Mouse (Mus musculus) macrophage (primary cell): ENCODE results near the gene Mapk12. TPM values are rescaled to one million over a fixed set of nuclear protein-coding genes. Genes with fewer than 3 reads are reported as not detected.

Experiments used
- H3K27ac ChIP-seq: fragments of 350-480 bp; formaldehyde crosslinking; 2 replicates; pipeline ENCODE4 v1.9.0; 2021
- H3K36me3 ChIP-seq: fragments of 350-480 bp; formaldehyde crosslinking; 2 replicates; pipeline ENCODE4 v1.9.0; 2021; ENCODE audit errors: inconsistent target
- H3K4me3 ChIP-seq: fragments of 350-480 bp; formaldehyde crosslinking; 2 replicates; pipeline ENCODE4 v1.9.0; 2021; ENCODE audit errors: inconsistent target
- H3K79me2 ChIP-seq: fragments of 350-480 bp; formaldehyde crosslinking; 2 replicates; pipeline ENCODE4 v1.9.0; 2021; ENCODE audit errors: inconsistent target
- WGBS: methylation state at CpG from one replicate; pipeline ENCODE4 v1.1.7; 2026; ENCODE audit warnings: inconsistent platforms; ENCODE audit not compliant: missing documents; 5-methylcytosine and 5-hydroxymethylcytosine counted together
- polyA plus RNA-seq: library from polyadenylated mRNA; stranded (reverse); fragments of 250-400 nt; gene quantifications from 3 replicates; pipeline ENCODE4 v1.2.4, GENCODE M21; 2018; ENCODE audit warnings: inconsistent platforms

Mapk12 gene
- polyA plus RNA-seq, 1 experiment from 2014 or later = 0.09 TPM

- H3K4me3 ChIP-seq = no peak overlapping the region
- no peaks in the 10 kb centered on the region for H3K79me2 ChIP-seq
- no peak overlapping the region for H3K27ac ChIP-seq
- WGBS = 87% methylated on average over 11 of the region's 11 CpGs
- no peaks in the 10 kb centered on the region for H3K36me3 ChIP-seq
These were observed 3.0 kb downstream of the Mapk12 start for GRCm38 (mm10) chr15:89137378-89138045.

DNA sequence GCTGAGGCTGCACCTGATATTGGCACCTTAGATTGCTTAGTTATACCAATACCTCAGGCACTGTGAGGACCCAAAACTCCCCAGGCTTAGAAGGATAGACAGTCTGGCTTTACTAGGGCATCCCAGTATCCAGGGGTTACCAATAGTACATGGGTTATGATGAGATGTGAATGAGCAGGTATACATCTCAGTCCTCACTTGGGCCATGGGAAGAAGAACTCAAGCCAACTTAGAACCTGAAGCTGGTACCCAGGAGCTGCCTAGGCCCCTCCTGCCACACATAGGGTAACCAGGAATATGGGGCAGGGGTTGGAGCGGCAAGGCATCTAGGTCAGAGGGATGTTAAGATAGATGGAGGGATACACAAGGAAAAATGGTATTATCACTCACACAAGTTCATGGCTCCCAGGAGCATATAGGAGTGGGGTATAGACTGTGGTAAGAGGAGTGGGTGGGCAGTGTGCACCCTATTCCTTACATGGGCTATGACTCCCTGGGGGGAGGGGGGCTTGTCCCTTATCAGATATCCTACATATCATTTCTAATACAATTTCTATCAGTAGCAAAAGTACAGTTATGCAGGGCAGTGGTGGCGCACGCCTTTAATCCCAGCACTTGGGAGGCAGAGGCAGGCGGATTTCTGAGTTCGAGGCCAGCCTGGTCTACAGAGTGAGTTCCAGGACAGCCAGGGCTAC is 3.9 kb downstream of the Mapk12 start:
- Histone ChIP-seq H3K27ac (no peak overlapping the region), H3K4me3 (no peak overlapping the region), H3K79me2 (no peaks in the 10 kb centered on the region), H3K36me3 (no peaks in the 10 kb centered on the region)
- 100% methylated on average over 3 of the region's 5 CpGs for WGBS

- no peak overlapping the region for H3K4me3 ChIP-seq
- H3K79me2 ChIP-seq = no peaks in the 10 kb centered on the region; the same call in 1 of the 2 replicates
- H3K27ac ChIP-seq = no peak overlapping the region
- WGBS = 10% methylated on average over 2 of the region's 3 CpGs
- H3K36me3 ChIP-seq = no peaks in the 10 kb centered on the region
These were observed 9.2 kb downstream of the Mapk12 start for GRCm38 (mm10) chr15:89131316-89131715.

DNA sequence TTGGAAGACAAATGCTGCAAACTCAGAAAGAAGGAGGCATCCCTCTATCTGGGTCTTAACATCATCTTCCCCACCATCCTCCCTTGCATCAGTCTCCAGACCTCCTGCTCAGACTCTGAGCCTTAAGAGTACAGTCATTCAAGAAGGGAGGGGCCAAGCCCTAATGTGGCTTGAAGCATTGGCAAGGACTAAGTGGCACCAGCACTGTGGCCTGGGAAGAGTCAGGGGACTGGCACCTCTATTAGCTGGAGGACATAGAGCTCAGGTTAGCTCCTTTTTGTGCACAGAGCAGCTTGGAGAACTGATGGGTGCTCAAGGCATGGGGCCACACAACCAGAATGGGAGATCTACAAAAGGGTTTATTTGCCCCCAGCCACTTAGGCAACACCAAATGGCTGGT is 10.3 kb downstream of the Mapk12 start:
- H3K4me3 ChIP-seq = no peak overlapping the region
- H3K27ac ChIP-seq = no peak overlapping the region
- H3K36me3 ChIP-seq = no peaks in the 10 kb centered on the region
- H3K79me2 ChIP-seq = no peaks in the 10 kb centered on the region; the same call in 1 of the 2 replicates

DNA sequence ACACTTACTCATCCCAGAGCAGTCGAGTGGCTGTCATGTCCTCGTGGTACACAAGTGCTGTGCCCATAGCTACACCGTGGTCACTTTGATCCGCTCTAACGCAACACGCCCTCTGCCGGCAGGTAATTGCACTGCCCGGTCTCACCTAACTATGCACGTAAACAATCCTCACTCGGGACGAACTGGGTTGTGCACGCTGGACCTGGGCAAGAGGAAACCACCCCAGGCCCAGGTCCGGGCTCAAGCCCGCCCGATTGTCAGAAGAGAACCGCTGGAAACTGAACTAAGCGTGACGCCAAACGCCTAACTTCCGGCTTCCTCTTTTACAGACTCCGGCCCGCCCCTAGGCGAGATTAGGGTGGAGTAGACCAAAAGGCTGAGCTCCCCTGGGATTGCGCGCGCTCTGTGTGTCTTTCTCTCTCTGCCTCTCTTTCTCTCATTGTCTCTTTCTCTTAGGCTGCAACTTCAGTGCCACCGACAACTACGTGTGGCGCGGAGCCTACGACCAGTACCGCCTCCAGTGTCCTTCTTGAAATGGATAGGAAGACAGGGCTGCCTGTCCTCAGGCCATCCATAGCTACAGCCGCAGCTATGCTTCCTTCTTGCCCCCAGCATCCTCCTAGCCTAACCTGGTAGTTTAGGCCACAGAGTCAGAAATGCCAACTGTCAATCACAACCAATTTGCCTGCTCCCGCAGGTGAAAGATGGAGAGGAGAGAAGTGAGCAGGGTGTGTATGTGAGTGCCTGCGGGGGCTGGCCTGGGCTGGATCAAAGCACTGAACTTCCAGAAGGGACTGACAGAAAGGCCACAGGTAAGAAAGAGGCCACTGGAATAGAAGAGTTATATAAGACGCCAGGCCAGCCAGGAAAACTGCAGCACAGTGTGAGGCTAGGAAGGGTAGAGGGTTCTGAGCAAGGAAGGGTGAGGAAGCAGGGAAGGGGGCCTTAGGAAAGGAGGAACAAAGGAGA is 11.8 kb downstream of the Mapk12 start, which contains the start of gene Hdac10:
Hdac10 (minus strand) TSS at position 319 of the 969 bp plus-strand sequence.
- Histone ChIP-seq H3K4me3 (peak within 1 kb of the TSS; percentile 64), H3K36me3 (no peaks in the 10 kb centered on the region), H3K79me2 (no peaks in the 10 kb centered on the region; the same call in 1 of the 2 replicates), H3K27ac (peak within 1 kb of the TSS; percentile 65)
- WGBS = 7% methylated on average over 36 of the region's 36 CpGs

DNA sequence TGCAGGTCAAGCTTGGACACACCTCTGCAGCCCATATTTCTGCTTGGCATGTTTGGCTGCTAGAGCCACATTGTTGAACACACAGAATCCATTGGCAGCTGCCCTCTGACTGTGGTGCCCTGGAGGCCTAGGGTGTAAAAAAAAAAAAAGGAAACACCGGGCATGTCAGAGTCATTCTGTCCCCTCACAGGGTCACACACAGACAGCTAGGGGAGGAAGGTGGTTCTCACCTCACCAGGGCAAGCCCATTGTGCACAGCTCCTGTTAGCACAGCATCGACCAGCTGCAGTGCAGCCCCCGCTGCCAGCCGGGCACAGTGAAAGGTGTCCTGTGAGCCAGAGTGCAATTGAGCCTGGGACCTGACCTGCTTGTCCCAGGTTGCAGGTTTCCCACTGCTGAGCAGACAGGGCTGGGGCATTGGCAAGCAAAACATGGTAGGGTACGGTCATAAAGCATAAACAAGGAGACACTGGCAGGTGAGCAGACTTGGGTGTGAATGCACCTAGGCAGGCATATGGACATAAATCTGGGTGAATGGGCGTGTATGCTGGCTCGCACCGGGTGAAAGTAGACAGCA is 13.1 kb downstream of the Mapk12 start:
- WGBS = 78% methylated on average over 8 of the region's 8 CpGs
- peaks cover 4% of the 10 kb centered on the region for H3K79me2 ChIP-seq
- H3K36me3 ChIP-seq = no peaks in the 10 kb centered on the region
- peak overlapping the region; percentile 64 for H3K4me3 ChIP-seq
- H3K27ac ChIP-seq = no peak overlapping the region

GRCm38 (mm10) chr15:89126622-89127021 is 13.9 kb downstream of the Mapk12 start:
- WGBS = 98% methylated on average over 8 of the region's 8 CpGs
- H3K79me2 ChIP-seq = peaks cover 12% of the 10 kb centered on the region
- no peak overlapping the region for H3K4me3 ChIP-seq
- H3K36me3 ChIP-seq = no peaks in the 10 kb centered on the region
- no peak overlapping the region for H3K27ac ChIP-seq

GRCm38 (mm10) chr15:89125351-89125750 is 15.2 kb downstream of the Mapk12 start:
- Histone ChIP-seq H3K4me3 (no peak overlapping the region), H3K36me3 (no peaks in the 10 kb centered on the region), H3K27ac (no peak overlapping the region), H3K79me2 (peaks cover 25% of the 10 kb centered on the region)
- 94% methylated on average over 9 of the region's 9 CpGs for WGBS

- Histone ChIP-seq H3K4me3 (no peak overlapping the region), H3K36me3 (0 out of 2 replicates have a peak, but pooled peaks cover 3% of the 10 kb centered on the region)
- WGBS = 95% methylated on average over 3 of the region's 3 CpGs
These were observed 16.2 kb downstream of the Mapk12 start for GRCm38 (mm10) chr15:89124312-89124711.

GRCm38 (mm10) chr15:89123595-89123994 is 16.9 kb downstream of the Mapk12 start:
- H3K36me3 ChIP-seq = 0 out of 2 replicates have a peak, but pooled peaks cover 3% of the 10 kb centered on the region
- H3K79me2 ChIP-seq = peaks cover 36% of the 10 kb centered on the region
- peak overlapping the region; percentile 89; the same call in 1 of the 2 replicates for H3K4me3 ChIP-seq
- H3K27ac ChIP-seq = no peak overlapping the region
- 88% methylated on average over 11 of the region's 11 CpGs for WGBS

More at GRCm38 (mm10) chr15:89124312-89124711, 16.2 kb downstream of the Mapk12 start:
- Histone ChIP-seq H3K27ac (no peak overlapping the region), H3K79me2 (peaks cover 35% of the 10 kb centered on the region)

DNA sequence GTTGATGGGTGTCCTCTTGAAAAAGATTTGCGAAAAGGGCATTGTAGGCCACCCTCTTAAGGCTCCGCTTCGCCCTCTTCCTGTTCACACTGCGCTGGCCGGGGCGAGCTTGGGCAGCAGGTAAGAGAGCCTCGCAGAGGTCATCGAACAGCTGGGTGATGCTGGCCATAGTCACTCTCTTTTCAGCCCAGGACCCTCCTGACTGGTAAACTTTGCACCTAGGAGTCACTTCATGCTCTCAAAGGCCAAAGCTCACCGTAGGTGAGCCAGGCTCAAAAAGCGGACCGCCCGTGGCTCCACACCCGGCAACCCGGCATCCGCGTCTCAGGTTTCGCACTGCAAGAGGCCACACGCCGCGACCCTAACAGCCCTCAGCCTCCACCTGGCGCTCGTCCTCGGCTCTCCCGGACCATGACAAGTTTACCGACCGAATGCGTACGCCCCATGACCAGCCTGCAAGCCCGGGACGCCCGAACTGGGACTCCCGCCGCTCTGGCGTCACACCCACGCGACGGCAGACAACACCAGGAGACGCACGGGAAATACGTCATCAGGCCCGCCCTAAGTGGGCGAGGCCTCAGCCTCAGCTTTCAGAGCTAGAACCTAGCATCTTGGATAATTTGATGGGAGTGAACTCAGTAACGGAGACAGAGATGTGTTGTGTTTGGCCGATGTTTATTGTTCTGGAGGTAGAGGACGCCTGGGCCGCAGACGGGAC is 17.7 kb downstream of the Mapk12 start, which contains the start of gene Tubgcp6:
Tubgcp6 (minus strand) TSS at position 464 of the 718 bp plus-strand sequence.
- 1% methylated on average over 47 of the region's 47 CpGs for WGBS
- Histone ChIP-seq H3K27ac (peak within 1 kb of the TSS; percentile 21; the same call in 1 of the 2 replicates), H3K36me3 (0 out of 2 replicates have a peak, but pooled peaks cover 3% of the 10 kb centered on the region), H3K79me2 (peaks cover 37% of the 10 kb centered on the region), H3K4me3 (peak within 1 kb of the TSS; percentile 89)

DNA sequence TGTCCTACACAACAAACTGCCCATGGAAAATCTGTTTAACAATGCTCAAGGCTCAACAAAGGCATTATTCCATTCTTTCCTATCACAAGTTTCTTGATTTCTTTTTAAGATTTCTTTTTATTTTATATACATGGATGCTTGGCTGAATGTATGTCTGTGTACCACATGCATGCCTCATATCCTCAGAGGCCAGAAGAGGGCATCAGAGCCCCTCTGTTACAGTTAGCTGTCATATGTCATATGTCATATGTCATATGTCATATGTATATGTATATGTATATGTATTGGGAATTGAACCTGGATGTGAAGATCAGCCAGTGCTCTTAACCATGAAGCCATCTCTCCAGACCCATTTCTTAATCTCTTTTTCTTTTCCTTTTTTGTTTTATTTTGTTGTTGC is 22.5 kb downstream of the Mapk12 start:
- Histone ChIP-seq H3K4me3 (no peak overlapping the region), H3K36me3 (peaks cover 25% of the 10 kb centered on the region; the same call in 1 of the 2 replicates), H3K27ac (no peak overlapping the region), H3K79me2 (peaks cover 42% of the 10 kb centered on the region)

DNA sequence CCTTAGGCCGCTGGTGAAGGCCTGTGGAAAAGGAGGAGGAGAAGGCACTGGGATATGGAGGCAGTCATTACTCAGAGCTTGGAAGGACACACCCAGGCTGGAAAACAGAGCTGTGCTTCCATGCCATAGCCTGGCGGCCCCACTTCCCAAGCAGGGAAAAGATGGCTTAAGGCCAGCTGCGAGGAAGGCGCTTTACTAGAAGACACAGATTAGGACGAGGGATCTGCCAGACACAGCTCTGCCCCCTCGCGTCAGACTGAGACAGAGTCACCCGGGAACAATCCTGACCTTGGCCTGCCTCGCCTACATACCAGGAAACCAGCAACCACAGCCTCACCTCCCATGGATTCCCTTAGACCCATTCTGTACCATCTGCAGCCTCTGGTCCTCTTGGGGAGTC is 30.4 kb downstream of the Mapk12 start:
- Histone ChIP-seq H3K4me3 (no peak overlapping the region), H3K27ac (no peak overlapping the region), H3K79me2 (no peaks in the 10 kb centered on the region), H3K36me3 (peaks cover 81% of the 10 kb centered on the region)
- 95% methylated on average over 9 of the region's 9 CpGs for WGBS
